Mouse (Mus musculus) liver, adult (tissue): ENCODE measurements at regions not wholly inside any gene's neighbourhood (a gene's known extent, or its start where the extent isn't known, plus 50 kb on each side); places are given as distances from the start of the nearest gene placed in this dataset.

ENCODE experiments used
- GATA4 ChIP-seq: IDR thresholded peaks from 2 replicates; pipeline ENCODE4 v1.6.1; 2014; ENCODE audit warnings: mild to moderate bottlenecking, low read length; ENCODE audit not compliant: insufficient replicate concordance

DNA sequence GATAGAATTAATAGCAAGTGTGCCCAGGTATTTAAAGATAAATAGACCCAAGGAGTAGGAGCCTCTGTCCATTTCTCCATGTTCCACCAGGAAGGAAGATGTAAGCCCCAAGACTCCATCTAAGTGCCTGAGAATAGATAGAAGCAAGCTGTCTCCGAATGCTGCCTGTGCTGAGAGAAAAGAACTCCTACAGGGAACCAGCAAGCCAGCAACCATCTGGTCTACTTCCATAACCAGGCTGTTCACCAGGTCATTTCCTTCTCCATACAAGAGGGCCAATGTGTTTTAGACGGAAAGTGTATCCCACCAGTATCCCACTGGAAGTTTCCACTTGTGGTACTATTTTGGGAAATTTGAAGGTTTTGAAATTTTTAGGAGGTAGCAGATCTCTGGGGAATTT lies 418.4 kb upstream of the Camk1g start:
- no peak for TF ChIP-seq GATA4

DNA sequence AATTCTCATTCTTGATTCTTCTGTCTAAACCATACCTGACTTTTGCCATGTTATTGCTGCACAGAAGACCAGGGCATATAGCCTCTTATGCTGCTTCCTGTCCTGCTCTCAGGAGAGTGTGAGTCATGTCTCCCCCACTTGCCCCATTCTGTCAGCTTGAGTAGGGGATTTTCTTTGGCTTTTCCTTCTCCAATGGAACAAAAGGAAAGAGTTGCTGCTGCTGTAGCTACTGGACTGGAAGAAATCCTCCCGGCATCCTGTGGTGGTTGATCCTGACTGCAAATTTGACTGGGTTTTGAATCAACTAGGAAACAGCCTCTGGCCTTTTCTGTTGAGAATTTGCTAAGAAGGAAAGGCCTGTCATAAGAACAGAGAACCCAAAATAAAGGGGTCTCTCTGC lies 417.3 kb upstream of the Camk1g start:
- TF ChIP-seq GATA4, result no peak

DNA sequence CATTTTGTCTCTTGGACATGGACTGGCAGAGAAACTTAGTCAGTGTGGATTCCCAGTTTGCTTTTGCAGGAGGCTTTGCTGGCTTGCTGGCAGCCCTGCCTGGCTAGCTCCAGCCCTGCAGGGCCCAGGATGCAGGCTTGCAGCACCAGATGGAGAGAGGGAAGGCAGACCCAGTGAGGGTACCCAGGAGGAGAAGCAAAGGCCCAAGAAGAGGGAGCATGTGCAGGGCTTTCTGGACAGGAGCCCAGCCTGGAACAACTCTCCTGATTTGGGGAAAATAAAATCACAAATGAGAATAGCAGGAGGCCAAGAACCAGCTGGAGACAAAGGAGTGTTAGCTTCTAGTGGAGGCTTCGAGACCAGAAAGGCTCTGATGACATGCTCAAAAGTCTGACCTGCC lies 414.9 kb upstream of the Camk1g start:
- TF ChIP-seq GATA4, result no peak

DNA sequence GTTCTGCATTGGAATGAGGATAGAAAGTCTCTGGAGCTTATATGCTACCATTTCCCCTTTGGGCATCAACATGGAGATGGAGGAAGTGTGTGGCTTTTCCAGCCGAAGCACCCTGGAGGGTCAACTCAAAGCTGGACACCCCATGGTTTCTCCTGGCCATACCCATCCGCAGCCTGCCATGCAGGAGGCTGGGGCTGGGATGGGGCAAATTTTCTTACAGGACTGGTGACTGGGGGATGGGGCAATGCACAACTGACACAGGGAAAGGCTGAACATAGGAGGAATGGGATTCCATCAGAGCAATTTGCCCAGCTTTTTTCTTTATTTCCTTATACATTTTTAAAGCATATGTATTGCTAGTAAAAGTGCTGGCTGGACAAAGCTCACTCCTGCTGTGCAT lies 414.4 kb upstream of the Camk1g start:
- no peak for TF ChIP-seq GATA4

DNA sequence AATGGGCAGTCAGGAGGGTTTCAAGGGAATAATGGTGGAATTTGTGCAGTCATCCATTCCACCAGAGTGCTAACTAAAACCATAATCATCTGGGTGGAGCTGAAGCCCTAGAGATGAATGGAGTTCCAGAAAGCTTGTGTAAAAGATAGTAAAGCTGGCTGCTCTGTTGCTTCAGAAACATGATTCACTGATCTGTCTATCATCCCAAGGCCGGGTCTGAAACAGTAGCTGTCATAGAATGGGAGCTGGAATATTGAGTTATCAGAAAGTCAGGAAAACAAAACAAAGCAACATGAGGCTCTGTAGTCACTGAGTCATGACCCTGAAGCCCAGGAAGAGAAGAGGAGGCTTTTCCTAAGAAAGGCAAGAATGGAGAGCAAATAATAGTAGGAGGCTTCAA lies 408.1 kb upstream of the Camk1g start:
- no peak for TF ChIP-seq GATA4

DNA sequence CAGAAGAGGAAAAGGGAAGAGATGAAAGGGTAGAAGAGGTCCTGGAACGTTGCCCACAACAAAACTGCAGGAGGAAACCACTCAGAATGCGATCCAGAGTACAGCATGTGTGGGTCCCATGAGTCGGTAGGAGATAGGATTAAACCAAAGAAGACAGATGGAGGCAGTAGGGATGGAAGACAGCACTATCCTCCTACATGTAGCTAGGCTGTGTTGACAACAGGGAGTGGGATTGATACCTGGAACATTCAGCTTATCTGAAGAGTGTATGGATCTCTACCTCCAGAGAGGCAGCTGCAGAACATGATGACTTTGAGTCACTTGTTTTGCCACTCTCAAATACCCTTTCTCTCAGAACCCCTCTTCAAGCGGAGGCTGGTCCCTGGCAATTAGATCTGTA lies 399.4 kb upstream of the Camk1g start:
- TF ChIP-seq GATA4, result no peak

DNA sequence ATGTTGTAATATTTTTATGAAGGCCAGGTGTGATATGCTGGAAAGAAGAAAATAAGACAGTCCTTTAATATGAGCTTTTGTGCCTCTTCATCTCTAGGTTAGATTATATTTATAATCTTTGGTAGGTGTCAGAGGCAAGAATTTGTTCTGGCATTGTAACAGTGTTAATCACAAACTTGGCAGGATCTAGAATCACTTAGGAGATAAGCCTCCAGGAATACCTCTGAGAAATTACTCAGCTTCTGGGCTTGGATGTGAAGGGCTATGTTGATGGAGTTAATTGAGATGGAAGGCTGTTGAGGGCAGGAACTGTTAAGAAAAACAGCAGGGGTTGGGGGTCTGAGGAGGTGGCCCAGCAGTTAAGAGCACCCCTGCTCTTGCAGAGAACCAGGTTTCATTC lies 394.0 kb upstream of the Camk1g start:
- TF ChIP-seq GATA4, result no peak

DNA sequence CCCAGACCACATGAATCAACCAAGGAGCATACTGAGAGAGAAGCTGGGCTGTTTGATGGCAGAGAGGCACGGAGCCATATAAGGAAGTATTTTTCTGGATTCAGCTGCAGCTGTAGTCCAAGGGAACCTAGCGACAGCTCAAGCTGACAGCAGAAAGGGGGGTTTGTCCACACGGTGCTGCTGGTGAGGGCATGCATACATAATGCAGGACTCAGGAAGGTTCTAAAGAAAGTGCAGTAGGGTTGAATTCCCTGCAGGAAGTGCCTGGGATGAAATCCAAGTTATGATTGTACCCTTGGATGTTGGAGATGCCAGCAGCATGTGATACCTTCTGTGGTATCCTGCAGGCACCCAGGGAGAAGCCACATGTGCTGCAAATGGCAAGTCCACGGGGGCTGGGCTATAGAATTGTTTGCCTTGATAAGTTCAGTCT lies 381.7 kb upstream of the Camk1g start:
- TF ChIP-seq GATA4, result no peak

DNA sequence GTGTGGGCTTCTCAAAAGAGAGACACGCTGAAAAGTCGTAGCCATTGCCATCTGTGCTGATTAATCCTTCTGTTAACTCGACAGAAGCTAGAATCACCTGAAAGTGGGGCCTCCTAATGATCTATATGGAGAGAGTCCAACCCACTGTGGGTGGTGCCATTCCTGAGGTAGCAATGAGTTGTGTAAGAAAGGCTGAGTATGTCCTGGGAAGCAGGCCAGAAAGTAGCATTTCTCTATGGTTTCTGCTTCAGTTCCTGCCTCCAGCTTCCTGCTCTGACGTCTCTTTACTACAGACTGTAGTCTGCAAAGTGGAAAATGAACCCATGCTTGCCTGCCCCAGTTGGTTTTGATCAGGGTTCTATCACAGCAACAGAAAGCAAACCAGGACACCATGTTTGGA lies 380.8 kb upstream of the Camk1g start:
- TF ChIP-seq GATA4, result no peak

DNA sequence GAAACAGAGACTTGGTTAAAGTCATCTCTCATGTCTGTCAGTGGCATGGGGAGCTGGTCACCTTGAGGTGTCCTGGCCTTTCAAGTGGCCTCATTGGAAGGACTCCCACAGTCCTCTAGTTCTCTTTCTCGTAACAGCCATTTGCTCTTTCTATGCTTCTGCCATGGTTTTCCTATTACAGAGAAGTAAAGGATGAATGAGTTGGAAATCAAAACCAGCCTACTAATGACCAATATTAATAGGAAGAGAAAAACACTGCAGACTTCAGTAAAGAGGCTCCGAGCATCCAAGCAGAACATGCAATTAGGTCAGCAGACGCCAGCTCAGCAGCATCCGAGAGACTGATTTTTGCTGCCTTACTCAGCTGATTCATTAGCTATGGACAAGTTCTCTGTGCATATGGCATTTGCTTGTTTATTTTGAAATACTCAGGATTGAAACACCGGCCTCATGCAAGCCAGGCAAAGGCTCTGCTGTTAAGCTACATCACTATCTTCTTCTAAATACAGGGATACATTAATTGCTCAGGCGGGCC lies 377.4 kb upstream of the Camk1g start:
- TF ChIP-seq GATA4, result no peak

DNA sequence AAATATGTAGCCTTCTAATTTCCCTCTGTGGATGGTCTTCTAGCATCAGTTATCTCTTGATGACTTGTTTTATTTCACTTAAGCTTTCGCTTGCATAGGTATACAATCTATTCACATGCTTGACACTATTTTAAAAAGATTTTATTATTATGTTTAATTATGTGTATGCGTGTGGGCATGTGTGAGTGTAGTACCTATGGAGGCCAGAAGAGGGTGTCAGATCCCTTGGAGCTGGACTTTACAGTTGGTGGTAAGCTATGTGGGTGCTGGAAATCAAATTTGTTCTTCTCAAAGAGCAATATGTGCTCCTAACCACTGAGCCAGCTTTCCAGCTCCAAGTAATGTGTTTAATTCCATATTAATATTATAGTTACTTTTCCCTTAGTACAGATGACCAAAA lies 372.6 kb upstream of the Camk1g start:
- no peak for TF ChIP-seq GATA4

DNA sequence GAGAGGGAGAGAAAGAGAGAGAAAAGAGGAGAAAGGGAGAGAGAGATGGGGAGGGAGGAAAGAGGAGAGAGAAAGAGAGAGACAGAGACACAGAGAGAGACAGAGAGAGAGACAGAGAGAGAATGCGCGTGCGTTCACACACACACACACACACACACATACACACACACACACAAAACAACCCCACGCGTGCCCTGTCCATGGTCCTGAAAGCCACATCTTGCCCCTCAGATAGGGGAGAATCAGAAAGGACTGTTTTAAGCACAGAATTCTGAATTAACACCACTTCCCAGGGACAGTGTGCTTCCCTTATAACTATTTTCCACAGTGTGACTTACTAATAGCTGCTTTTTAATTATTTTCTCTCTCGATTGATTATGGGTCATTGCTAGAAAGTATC lies 368.7 kb upstream of the Camk1g start:
- TF ChIP-seq GATA4, result no peak

DNA sequence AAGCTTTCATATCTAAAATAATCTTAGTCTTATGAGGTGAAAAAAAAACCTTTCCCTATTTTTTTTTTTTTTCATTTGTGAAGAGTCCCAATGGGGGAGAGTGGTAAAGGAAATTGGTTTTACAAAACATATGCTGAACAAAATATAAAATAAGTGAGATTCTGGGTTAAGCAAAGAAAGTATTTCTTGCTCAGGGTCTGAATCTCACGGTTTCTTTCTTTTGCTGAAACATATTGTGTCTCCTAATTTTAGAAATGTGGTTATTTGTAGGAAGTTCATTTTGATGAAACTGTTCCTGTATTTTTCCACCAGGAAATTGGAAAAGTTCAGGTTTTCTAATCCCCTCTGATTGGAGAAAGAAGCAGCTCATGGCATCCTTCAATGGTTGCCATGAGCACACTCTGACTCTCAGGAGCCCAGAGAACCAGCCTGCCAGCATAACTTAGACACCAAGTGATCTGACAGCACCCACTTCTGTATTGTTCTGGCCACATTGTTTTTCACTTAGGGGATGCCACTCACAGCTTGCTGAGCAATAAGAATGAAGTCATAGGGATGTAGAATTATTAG lies 365.9 kb upstream of the Camk1g start:
- no peak for TF ChIP-seq GATA4

DNA sequence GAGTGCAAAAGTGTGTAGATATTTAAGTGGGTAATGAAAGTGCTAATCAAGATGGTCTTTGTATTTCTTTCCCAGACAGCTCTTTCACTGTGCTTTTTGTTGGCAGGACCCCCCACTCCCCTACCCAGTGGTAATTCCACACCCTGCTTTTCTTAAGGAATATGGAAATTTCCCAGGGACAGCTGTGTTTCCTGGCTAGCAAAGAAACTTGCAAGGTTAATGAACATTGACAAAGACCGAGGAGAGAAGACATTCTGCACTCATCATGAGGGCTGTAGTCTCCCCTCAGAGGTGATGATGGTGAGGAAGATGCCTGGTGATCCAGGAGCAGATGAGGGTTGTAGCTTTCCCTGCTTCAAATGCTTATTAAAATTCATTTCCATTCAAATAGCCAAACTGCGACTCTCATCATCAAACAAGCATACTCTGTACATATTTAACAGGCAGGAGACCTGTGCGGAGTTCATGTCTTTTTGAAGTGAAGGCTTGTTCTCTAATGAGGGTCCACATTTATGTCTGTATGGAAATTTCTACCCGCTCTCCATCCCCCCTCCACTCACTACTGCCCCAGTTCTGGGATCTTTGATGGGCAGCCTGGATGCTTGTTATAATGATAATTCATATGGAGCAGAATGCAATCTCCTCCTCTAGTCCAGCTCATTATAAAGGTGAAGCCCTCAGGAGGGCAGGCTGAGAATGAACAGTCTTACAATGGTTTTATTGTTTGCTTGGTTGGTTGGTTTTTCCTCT lies 364.1 kb upstream of the Camk1g start:
- TF ChIP-seq GATA4, result no peak

DNA sequence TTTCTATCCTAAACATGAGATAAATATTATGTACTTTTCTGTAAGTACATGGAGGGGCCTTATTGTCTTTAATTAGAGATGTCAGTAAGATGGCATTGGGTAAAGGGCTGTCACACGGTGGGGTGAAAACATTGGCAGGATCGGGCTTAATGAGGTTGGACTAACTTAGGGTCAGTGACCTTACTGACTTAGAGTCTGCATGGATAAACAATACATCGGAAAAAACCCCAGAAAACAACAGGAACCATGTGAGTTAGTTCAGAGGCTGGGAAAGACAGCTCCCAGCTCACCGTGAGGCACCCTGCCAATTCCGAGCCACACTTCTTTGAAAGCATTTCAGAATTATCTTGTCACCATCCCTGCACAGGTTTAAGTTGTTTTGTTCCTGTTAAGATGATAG lies 363.3 kb upstream of the Camk1g start:
- no peak for TF ChIP-seq GATA4

DNA sequence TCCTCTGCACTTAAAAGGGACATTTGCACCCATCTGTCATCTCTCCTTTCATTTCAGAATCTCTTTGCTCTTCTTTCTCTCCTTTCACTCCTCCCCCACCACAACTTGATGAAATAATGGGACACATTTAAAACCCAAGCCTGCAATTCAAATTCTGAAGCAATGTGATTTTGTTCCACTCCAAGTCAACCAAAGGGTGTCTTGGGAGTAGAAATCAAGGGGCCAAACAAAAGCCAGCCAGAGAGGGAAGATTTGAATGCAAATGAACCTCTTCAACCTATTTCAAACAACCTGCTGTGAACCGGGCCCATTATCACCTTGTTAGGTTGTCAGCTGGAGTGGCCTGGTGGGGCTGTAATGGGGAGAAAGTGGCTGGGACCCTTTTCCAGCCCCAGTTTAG lies 362.0 kb upstream of the Camk1g start:
- TF ChIP-seq GATA4, result no peak

DNA sequence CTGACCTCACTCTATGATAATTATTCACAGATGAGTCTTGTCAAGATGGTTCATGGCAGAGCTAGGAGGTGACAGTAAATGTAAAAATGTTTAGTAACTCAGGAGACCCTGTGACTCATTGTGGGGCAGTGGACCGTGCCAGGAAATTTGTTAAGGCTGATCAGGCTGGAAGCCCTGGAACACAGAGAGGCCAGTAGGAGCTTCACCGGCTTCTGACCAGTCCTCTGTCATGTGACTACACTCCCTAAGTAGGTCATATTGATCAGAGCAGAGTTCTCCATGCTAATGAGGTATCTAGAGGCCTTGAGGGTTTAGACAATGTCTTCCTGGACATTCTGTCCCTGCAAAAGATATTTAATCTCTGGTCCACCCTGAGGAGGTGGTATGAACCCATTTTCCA lies 351.8 kb upstream of the Camk1g start:
- TF ChIP-seq GATA4, result no peak

DNA sequence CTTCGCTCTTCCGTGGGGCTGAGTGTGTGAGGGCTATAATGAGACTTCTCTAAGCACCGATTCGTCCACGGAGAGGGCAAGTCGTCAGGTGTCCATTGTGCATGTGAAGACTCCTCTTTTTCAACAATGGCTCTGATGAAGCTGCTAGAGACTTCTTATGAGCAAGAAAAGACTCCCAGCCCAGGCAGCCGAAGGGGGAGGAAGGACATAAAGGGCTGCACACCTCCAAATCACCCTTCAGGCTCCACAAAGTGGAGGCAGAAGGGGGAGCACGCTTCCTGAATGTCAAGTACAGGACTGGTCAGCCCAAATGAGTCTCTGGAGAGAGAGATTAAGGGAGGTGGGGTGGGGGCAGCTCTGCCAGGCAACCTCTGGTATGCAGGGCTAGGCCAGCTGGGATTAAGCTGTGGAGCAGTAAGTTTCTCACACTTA lies 350.3 kb upstream of the Camk1g start:
- no peak for TF ChIP-seq GATA4

DNA sequence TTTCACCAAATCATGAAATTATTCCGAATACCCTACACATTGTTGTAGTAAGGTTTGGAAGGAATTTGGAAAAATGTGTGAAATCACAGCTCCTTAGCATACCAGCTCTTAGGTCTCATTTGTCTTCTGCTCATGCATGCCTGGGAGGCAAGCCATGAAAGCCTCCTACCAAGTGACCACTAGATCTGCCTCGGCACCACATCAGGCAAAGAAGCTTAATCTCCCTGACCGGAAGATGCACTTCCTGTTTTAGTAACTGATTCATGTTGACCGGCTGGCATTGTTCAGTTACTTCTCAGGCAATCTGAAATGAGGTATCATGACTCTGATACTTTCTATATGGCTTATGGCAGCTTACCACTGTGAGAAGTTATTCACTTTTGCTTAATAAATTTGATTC lies 345.2 kb upstream of the Camk1g start:
- no peak for TF ChIP-seq GATA4
